Mouse (Mus musculus) midbrain, postnatal 0 days (tissue): ENCODE data around the gene Xpo6. TPM values are rescaled to one million over a fixed set of nuclear protein-coding genes. Genes with fewer than 3 reads are reported as not detected.

Source experiments
- ATAC-seq: fragments of 200-750 bp; cut with Nextera tagmentation; 2 replicates; pipeline ENCODE4 v1.8.0; 2017; ENCODE audit warnings: moderate number of reproducible peaks, mild to moderate bottlenecking, moderate TSS enrichment, moderate library complexity; ENCODE audit not compliant: low FRiP score
- DNase-seq: peaks from one replicate; pipeline ENCODE4 v3.0.0-alpha.2; 2015; ENCODE audit warnings: low spot score
- H3K27ac ChIP-seq: fragments of 300-500 bp; sonication (generic); 2 replicates; pipeline ENCODE4 v1.5.1; 2014; ENCODE audit warnings: low read depth, mild to moderate bottlenecking, low read length, mixed read lengths
- H3K27me3 ChIP-seq: fragments of 300-500 bp; sonication (generic); 2 replicates; pipeline ENCODE4 v1.6.1; 2014; ENCODE audit warnings: low read length, control low read depth, mixed read lengths; ENCODE audit not compliant: insufficient read depth
- H3K36me3 ChIP-seq: fragments of 300-500 bp; sonication (generic); 2 replicates; pipeline ENCODE4 v1.6.1; 2014; ENCODE audit warnings: low read length, control low read depth, mixed read lengths; ENCODE audit not compliant: insufficient read depth
- H3K4me1 ChIP-seq: fragments of 300-500 bp; sonication (generic); 2 replicates; pipeline ENCODE4 v1.6.1; 2014; ENCODE audit warnings: mild to moderate bottlenecking, control low read depth, antibody characterized with exemption, low read length, mixed read lengths; ENCODE audit not compliant: insufficient read depth
- H3K4me2 ChIP-seq: fragments of 300-500 bp; sonication (generic); 2 replicates; pipeline ENCODE4 v1.6.1; 2014; ENCODE audit warnings: low read depth, mild to moderate bottlenecking, low read length, mixed read lengths; ENCODE audit not compliant: poor library complexity, severe bottlenecking
- H3K4me3 ChIP-seq: fragments of 300-500 bp; sonication (generic); 2 replicates; pipeline ENCODE4 v1.5.1; 2014; ENCODE audit warnings: low read depth, mild to moderate bottlenecking, low read length, moderate library complexity
- H3K9ac ChIP-seq: fragments of 300-500 bp; sonication (generic); replicated peaks from 2 replicates; pipeline ENCODE4 v1.6.1; 2014; ENCODE audit warnings: mild to moderate bottlenecking, low read length, moderate library complexity, mixed read lengths; ENCODE audit not compliant: poor library complexity, severe bottlenecking
- H3K9me3 ChIP-seq: fragments of 300-500 bp; sonication (generic); 2 replicates; pipeline ENCODE4 v1.6.1; 2016; ENCODE audit warnings: low read length, control low read depth
- CTCF ChIP-seq: IDR thresholded peaks from 2 replicates; pipeline ENCODE4 v1.5.1; 2016; ENCODE audit warnings: antibody characterized with exemption, mild to moderate bottlenecking
- WGBS: fragments of 180-500 bp; shearing (Covaris S2); extraction: QIAGEN DNeasy Blood & Tissue Kit; methylation state at CpG from one replicate; pipeline ENCODE4 v1.1.7; 2014; 5-methylcytosine and 5-hydroxymethylcytosine counted together
- polyA plus RNA-seq: library from polyadenylated mRNA; unstranded; fragments of >200 nt; fragmentation: Nextera tagmentation; extraction: Ambion mirVana; gene quantifications from 2 replicates; pipeline ENCODE4 v1.2.1, GENCODE M21; 2015
- total RNA-seq: library from RNA; depleted of rRNA; stranded (reverse); fragments of >200 nt; gene quantifications from 2 replicates; pipeline ENCODE4 v1.2.3, GENCODE M21; 2014

Xpo6 gene
- total and polyA plus RNA-seq, 2 experiments from 2014 or later: 46.9 to 157 TPM

GRCm38 (mm10) chr7:126230357-126231148 lies 30.3 kb upstream of the Xpo6 start:
- H3K27me3 ChIP-seq: no peaks in the 10 kb centered on the region
- WGBS: 81% methylated on average over 8 of the region's 8 CpGs
- H3K36me3 ChIP-seq: no peaks in the 10 kb centered on the region
- no peak overlapping the region for H3K4me2 ChIP-seq
- no peaks in the 10 kb centered on the region for H3K4me1 ChIP-seq
- no peak for ATAC-seq
- no peak overlapping the region for H3K4me3 ChIP-seq
- TF ChIP-seq CTCF: no peak
- DNase-seq: no peak
- no peak overlapping the region for H3K27ac ChIP-seq
- H3K9me3 ChIP-seq: no peaks in the 10 kb centered on the region
- H3K9ac ChIP-seq: no peak overlapping the region

- no peak overlapping the region for H3K9ac ChIP-seq
- 33% methylated on average over 5 of the region's 5 CpGs for WGBS
- H3K4me3 ChIP-seq: no peak overlapping the region
- DNase-seq (no peak), ATAC-seq (no peak)
- no peak overlapping the region for H3K4me2 ChIP-seq
- H3K9me3 ChIP-seq: no peaks in the 10 kb centered on the region
- no peak overlapping the region for H3K27ac ChIP-seq
- H3K27me3 ChIP-seq: no peaks in the 10 kb centered on the region
- no peaks in the 10 kb centered on the region for H3K4me1 ChIP-seq
- no peak for TF ChIP-seq CTCF
- no peaks in the 10 kb centered on the region for H3K36me3 ChIP-seq
These were observed 25.8 kb upstream of the Xpo6 start for GRCm38 (mm10) chr7:126226136-126226535.

GRCm38 (mm10) chr7:126222753-126223152 lies 22.5 kb upstream of the Xpo6 start:
- Histone ChIP-seq H3K4me3 (no peak overlapping the region), H3K27me3 (no peaks in the 10 kb centered on the region), H3K36me3 (no peaks in the 10 kb centered on the region), H3K9ac (no peak overlapping the region), H3K9me3 (no peaks in the 10 kb centered on the region), H3K4me1 (no peaks in the 10 kb centered on the region), H3K27ac (no peak overlapping the region), H3K4me2 (no peak overlapping the region)
- TF ChIP-seq CTCF: no peak
- ATAC-seq: no peak
- WGBS: 69% methylated on average over 3 of the region's 3 CpGs
- DNase-seq: no peak

GRCm38 (mm10) chr7:126220611-126221010 lies 20.3 kb upstream of the Xpo6 start:
- no peak for ATAC-seq

GRCm38 (mm10) chr7:126218311-126218710 lies 18.0 kb upstream of the Xpo6 start:
- Histone ChIP-seq H3K9ac (no peak overlapping the region), H3K4me1 (no peaks in the 10 kb centered on the region), H3K36me3 (no peaks in the 10 kb centered on the region), H3K9me3 (no peaks in the 10 kb centered on the region), H3K27me3 (no peaks in the 10 kb centered on the region), H3K4me3 (no peak overlapping the region), H3K27ac (no peak overlapping the region), H3K4me2 (no peak overlapping the region)
- WGBS: 86% methylated on average over 1 of the region's 1 CpGs
- TF ChIP-seq CTCF: no peak
- ATAC-seq: no peak
- no peak for DNase-seq

More at GRCm38 (mm10) chr7:126220611-126221010, 20.3 kb upstream of the Xpo6 start:
- WGBS: 17% methylated on average over 1 of the region's 1 CpGs
- TF ChIP-seq CTCF: no peak
- Histone ChIP-seq H3K4me1 (no peaks in the 10 kb centered on the region), H3K36me3 (no peaks in the 10 kb centered on the region), H3K9ac (no peak overlapping the region), H3K4me2 (no peak overlapping the region), H3K27ac (no peak overlapping the region), H3K27me3 (no peaks in the 10 kb centered on the region), H3K9me3 (no peaks in the 10 kb centered on the region), H3K4me3 (no peak overlapping the region)
- no peak for DNase-seq

- no peaks in the 10 kb centered on the region for H3K27me3 ChIP-seq
- 18% methylated on average over 1 of the region's 1 CpGs for WGBS
- H3K36me3 ChIP-seq: no peaks in the 10 kb centered on the region
- no peaks in the 10 kb centered on the region for H3K9me3 ChIP-seq
- no peak for ATAC-seq
- H3K4me3 ChIP-seq: no peak overlapping the region
- DNase-seq: peak; percentile 47
- no peak overlapping the region for H3K27ac ChIP-seq
- no peak overlapping the region for H3K4me2 ChIP-seq
- no peaks in the 10 kb centered on the region for H3K4me1 ChIP-seq
- TF ChIP-seq CTCF: no peak
- no peak overlapping the region for H3K9ac ChIP-seq
These were observed 16.6 kb upstream of the Xpo6 start for GRCm38 (mm10) chr7:126216867-126217266.
